Mouse (Mus musculus): Measurements from ENCODE around the gene Itsn1.

DNA sequence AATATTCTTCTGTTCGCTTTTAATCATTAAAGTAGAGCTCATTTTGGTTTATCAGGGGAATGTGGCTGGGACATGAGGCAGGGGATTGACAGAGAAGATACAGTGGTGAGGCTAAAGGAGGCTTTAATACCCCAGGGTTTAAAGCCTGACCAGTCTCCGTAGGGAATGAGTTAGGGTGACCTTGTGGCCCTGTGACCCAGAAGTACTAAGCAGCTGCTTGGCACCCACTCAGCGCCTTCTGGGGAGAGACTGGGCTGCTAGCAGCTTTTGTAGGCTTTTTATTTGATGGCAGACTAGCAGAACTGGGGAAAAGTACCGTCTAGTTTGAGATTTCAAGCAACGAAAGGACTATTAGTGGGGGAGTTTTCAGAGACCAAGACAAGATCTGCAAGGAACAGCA is 209.1 kb downstream of the Itsn1 start:
- no peak for TF ChIP-seq POLR2A (IDR thresholded peaks at IDR 0.05; ENCODE audit: control insufficient read depth, extremely low read depth, insufficient read depth, low read length, poor library complexity)
- TF ChIP-seq CTCF (IDR thresholded peaks at IDR 0.05; ENCODE audit: borderline replicate concordance, control insufficient read depth, extremely low read depth, insufficient read depth, low read length, poor library complexity), result no peak
